Mouse (Mus musculus) adrenal gland, adult (tissue): ENCODE data around the gene Gse1.
A peak's percentile ranks its signal among the peaks of the same experiment; 100 is the strongest.

Experiments used
- DNase-seq, 2 experiments: peaks; one replicate each; pipeline ENCODE4 v3.0.0; 2022 to 2023; ENCODE audit warnings: low spot score in 1 of 2; ENCODE audit not compliant: inconsistent age in 2 of 2

Gene Gse1

DNA sequence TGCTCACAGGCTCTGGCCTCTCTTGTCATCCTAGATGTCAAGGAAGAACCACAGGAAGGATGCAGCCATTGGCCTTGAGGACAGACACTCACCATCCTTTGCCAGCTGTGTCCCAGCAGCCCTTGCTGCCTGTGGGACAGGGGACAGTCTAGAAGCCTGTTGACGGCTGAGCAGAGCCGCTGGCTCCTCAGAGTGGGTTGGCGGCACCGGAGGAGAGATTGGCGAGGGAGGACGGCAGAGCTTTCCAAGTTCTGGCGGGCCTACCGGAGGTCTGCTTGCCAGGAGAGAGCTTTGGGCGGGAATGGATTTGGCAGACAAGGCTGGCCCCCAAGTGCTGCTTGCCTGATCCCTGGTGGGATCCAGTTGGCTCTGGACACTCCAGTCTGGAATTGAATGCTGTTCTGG lies 165.6 kb downstream of the Gse1 start:
- peak; percentile 49 to 70 for DNase-seq

DNA sequence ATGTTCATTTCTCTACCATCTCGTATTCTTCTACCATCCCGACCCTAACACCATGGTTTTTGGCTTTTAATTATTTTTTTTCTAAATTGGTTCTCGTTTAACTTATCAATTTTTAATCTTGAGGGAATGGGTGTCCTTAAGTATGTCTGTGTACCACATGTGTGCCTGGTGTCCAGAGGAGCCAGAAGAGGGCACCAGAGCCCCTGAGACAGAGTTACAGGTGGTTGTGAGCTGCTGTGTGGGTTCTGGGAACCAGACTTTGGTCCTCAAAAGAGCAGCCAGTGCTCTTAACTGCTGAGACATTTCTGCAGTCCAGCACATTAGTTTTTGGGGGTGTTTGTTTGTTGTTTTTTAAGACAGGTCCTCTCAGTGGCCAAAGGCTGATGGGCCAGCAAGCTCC lies 167.6 kb downstream of the Gse1 start:
- no peak for DNase-seq

DNA sequence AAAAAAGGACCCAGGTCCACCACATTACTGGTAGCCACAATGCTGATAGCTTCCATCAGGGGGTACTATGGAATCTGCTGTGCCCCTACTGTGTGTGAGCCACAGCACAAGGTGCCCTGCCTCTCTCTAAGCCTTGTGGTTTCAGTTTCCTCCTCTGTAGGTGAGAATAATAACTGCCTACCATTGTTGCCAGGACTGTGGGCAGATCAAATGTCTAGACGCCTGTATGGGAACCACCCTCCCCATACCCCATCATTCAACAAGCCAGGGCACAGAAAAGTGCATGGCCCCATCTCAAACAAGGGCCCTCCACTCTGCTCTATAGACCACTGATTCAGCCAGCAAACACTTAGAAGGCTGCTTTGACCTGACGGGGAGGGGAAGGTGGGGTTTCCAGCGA lies 168.5 kb downstream of the Gse1 start:
- DNase-seq: no peak

DNA sequence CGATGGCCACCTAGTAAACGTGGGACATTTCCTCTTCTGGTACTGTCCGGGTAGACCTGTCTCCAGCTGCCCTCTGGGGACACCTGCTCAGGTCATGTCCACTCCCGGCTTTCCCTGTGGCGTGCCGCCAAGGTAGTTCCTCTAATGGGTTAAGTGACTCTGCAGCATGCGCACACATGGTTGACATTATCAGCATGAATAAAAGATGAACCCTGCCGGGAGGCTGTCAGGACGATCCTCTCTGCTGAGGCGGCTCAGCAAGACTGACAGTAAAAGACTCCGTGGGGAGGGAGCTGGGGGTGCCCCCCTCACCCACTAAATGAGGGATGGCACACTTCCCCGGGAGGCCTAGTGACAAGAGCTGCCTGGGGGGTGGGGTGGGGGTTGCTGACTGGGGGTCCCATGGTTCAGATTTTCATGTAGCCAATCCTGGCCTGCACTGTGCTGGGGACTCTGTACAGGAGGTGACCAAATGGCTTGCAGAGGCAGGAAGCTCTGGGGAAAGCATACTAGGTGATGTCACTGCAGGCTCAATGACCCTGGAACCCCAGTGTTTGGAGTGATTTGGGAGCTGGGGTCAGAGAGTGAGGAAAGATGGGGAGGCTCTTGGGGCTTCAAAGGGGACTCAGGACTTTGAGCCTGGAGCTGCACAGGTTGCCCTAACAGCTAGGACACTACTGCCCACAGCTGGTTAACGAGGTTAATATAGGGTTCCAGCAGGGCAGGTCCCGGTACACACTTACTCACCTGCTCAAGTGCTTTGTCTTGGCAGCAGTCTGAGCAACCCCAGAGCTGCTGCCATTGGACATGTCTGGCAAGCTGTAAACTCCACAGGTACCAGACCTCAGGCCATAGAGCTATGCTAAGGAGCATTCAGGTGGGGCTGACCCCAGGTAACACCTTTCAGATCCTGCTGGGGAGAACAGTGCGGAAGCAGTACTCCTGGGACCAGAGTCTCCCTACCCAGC lies 169.5 kb downstream of the Gse1 start:
- no peak for DNase-seq

- DNase-seq: no peak
Measured at GRCm38 (mm10) chr8:120399212-120399934, 171.1 kb downstream of the Gse1 start.

- no peak for DNase-seq
Measured at GRCm38 (mm10) chr8:120401216-120401615, 173.0 kb downstream of the Gse1 start.

GRCm38 (mm10) chr8:120401712-120402111 lies 173.5 kb downstream of the Gse1 start:
- no peak for DNase-seq

DNA sequence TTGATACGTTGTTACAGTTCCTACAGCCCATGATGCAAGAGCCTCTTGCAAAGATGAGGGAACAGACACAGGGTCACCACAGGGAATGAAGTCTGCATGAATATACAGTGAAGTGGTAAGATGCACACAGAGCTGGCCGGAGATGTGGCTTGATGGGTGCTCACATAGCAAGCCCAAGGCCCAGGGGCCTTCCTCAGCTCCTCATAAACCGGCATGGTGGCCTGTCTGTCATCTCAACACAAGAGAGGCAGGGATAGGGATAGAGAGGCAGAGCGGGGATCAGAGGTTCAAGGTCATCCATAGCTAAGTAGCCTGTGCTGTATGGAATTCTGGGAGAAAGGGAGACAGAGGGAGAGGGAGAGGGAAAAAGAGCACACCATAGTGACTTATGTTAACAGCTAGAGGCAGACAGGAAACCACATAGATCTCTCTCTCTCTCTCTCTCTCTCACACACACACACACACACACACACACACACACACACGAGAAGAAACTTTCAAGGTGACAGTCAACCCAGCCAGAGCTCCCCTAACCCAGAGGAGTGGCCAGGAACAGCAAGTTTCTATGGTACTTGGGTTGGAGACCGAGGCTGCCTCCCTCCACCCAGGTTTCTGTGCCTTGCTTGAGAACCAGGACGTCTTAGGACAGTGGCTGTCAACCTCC lies 175.5 kb downstream of the Gse1 start:
- DNase-seq: no peak

DNA sequence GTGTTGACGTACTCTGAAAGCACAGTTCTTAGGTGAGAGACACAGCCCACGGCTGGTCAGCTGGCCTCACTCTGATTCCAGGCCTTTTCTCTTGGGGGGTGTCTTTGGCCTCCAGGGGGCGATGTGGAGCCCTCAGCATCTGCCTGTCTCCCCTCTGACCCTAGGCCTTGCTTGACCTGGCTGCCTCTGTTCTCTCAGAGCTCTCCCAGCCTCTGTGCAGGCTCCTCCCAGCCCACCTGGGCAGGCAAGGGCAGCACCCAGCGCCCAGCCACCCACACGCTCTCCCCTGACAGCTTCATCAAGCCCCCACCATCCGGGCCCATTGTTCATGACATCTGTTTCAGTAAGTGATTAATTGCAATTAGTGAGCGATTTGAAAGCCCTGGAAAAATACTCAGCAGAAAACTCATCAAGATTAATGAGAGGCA lies 176.4 kb downstream of the Gse1 start:
- peak; percentile 51 to 83 for DNase-seq

- DNase-seq: no peak
Measured at GRCm38 (mm10) chr8:120406008-120406632, 177.9 kb downstream of the Gse1 start.

DNA sequence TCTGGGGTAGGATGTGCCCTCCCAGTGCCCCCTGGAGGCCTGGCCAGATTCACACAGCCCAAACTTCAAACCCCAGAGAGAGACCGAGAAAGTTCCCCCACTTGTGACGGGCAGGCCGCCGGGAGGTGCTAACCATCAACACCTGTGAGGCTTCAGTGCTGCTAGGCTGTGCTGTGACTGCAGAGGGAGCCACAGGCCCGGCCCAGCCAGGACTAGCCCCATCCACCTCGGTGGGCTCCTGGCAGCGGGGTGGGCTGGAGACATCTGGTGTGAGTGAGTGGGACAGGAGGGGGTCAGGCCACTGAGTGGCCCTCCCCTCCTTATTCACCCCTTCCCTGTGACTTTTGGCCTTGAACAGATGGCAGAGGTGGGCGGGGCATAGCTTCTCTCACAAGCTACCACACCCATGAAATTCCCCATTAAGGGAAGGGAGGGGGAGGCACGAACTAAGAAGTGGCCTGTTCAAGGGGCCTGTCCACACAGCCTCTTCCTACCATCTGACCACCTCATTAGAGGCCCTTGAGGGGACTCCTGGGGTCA lies 179.5 kb downstream of the Gse1 start:
- peak; percentile 32 to 72 for DNase-seq

GRCm38 (mm10) chr8:120408241-120409215 lies 180.3 kb downstream of the Gse1 start:
- DNase-seq: no peak

GRCm38 (mm10) chr8:120409371-120410013 lies 181.2 kb downstream of the Gse1 start:
- no peak for DNase-seq

GRCm38 (mm10) chr8:120411059-120411458 lies 182.8 kb downstream of the Gse1 start:
- no peak for DNase-seq

DNA sequence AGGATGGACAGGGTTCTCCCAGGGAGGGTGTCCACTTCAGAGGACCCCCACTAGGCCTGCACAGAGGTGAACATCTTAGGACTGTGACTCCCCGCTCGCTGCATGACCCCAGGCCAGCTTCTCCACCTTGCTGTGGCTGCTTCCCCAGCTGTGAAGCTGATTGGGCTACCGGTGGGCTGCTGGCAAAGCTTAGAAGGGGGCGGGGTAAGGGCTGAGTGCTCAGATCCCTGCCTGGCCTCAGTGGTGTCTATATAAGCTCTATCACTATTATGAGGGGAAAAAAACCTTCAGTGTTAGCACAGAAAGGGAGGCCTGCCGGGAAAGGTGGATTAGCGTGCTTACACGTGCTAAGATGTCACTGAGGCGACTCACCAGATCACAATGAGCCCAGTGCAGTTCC lies 183.6 kb downstream of the Gse1 start:
- DNase-seq: no peak

DNA sequence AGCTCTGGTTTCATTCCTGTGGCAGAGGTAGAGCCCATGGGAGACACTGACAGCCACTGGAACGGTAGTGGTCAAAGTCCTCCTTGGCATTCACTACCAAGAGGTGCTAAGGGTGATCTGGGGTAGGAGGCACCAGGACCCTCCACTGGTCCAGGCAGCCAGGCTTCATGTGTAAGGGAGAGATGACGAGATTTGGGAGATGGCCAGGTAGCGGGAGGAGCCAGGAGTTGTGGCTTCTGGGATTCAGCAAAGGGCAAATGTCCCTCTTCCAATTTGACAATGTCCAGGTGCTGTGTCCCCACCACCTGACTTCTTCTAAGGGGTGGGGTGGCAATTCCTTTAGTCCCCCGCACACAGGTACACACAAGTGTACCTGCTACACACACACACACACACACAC lies 184.1 kb downstream of the Gse1 start:
- DNase-seq: no peak

DNA sequence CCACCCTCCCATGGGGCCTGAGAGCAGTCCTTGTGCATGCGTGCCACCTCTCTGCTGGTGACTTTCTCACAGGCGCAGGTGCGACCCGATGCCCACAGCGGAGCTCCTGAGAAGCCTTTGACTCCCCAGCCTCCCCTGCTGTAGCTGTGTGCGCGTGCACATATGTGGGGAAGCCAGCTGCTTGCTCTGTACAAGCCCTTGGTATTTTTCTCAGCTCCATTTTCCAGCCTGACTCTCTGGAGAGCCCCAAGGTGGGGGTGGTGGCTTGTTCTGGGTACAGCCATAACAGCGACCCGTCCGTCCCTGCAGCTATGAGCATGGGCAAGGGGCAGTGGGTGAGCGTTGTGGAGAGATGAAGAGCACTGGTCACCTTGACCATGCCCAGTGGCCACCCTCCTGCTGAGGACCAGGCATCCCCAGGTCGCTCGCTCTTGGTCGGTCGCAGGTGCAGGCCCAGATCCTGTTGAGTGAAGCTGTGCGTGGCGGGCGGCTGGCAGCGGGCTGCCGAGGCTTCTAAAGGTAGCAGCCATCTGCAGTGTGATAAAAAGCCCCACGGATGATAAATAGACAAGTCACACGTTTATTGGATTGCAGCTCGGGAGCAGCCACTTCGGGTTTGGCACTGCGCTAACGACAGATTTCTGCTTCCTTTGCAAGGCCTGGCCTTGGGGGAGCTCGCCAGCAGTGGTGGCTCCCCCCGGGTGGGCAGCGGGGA lies 184.8 kb downstream of the Gse1 start:
- DNase-seq: no peak

DNA sequence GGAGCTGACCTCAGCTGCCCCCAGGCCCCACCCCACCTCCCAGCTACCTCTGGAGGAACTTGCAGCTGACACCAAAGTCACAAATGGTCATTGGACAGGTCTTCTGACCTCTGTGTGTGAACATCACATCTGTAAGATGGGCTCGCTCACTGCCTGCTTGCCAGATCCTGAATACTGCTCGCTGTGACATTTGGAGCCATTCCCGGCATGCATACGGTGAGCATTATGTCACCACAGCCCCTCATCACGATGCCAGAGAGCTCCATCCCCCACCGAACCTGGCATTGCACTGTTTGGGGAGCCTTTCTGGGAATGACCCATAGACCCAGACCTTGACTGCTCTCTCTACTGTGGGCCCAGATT lies 185.4 kb downstream of the Gse1 start:
- peak in 1 of 2 experiments; percentile 27 for DNase-seq

DNA sequence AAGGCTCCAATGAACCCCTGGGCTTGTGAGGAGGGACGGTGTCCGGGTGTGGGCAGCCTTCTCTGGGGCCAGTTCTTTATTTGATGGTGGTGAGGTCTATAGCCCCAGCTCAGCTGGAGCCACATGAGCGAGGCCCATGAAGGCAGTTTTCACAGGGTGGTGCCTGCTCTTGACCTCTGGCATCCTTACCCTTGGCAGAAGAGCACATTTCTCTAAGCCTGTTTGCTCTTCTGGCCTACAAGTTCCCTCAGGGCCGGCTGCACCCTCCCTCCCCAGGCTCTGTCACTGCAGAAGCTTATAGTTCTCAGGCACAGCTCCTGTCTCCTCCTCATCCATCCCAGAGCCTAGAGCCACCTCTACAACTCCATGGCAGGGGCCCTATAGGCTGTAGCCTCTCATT lies 186.0 kb downstream of the Gse1 start:
- no peak for DNase-seq
